Mouse (Mus musculus) liver, embryonic 11.5 days (tissue): Measurements from ENCODE around the gene H2-Oa. TPM values are rescaled to one million over a fixed set of nuclear protein-coding genes. Genes with fewer than 3 reads are reported as not detected.

Experiments
- ATAC-seq: fragments of 200-750 bp; cut with Nextera tagmentation; replicated peaks from 2 replicates; pipeline ENCODE4 v1.8.0; 2017; ENCODE audit warnings: moderate number of reproducible peaks, mild to moderate bottlenecking, moderate TSS enrichment, moderate library complexity; ENCODE audit not compliant: low FRiP score
- DNase-seq: peaks from one replicate; pipeline ENCODE4 v3.0.0-alpha.2; 2017; ENCODE audit warnings: low spot score
- H3K27ac ChIP-seq: fragments of 300-500 bp; sonication (generic); 2 replicates; pipeline ENCODE4 v1.5.1; 2014; ENCODE audit warnings: mild to moderate bottlenecking, low read depth, low read length, control low read depth
- H3K27me3 ChIP-seq: fragments of 300-500 bp; sonication (generic); replicated peaks from 2 replicates; pipeline ENCODE4 v1.6.1; 2014; ENCODE audit warnings: low read length, mixed read lengths; ENCODE audit not compliant: control insufficient read depth, insufficient read depth
- H3K36me3 ChIP-seq: fragments of 300-500 bp; sonication (generic); 2 replicates; pipeline ENCODE4 v1.6.1; 2014; ENCODE audit warnings: mild to moderate bottlenecking, low read length, moderate library complexity, mixed read lengths; ENCODE audit not compliant: control insufficient read depth, insufficient read depth
- H3K4me1 ChIP-seq: fragments of 300-500 bp; sonication (generic); replicated peaks from 2 replicates; pipeline ENCODE4 v1.6.1; 2014; ENCODE audit warnings: low read length, mixed read lengths; ENCODE audit not compliant: control insufficient read depth, insufficient read depth
- H3K4me2 ChIP-seq: fragments of 300-500 bp; sonication (generic); 2 replicates; pipeline ENCODE4 v1.6.1; 2014; ENCODE audit warnings: mild to moderate bottlenecking, control low read depth, moderate library complexity
- H3K4me3 ChIP-seq: fragments of 300-500 bp; sonication (generic); 2 replicates; pipeline ENCODE4 v1.5.1; 2014; ENCODE audit warnings: low read depth, low read length, control low read depth
- H3K9ac ChIP-seq: fragments of 300-500 bp; sonication (generic); 2 replicates; pipeline ENCODE4 v1.6.1; 2014; ENCODE audit warnings: low read depth, low read length, control low read depth
- H3K9me3 ChIP-seq: fragments of 300-500 bp; sonication (generic); 2 replicates; pipeline ENCODE4 v1.6.1; 2016; ENCODE audit warnings: low read length, inconsistent platforms, mixed read lengths; ENCODE audit not compliant: control insufficient read depth
- WGBS: fragments of 180-500 bp; shearing (Covaris S2); extraction: QIAGEN DNeasy Blood & Tissue Kit; methylation state at CpG from one replicate; pipeline ENCODE4 v1.1.7; 2014; 5-methylcytosine and 5-hydroxymethylcytosine counted together
- polyA plus RNA-seq: library from polyadenylated mRNA; unstranded; fragments of >200 nt; fragmentation: Nextera tagmentation; extraction: Ambion mirVana; gene quantifications from 2 replicates; pipeline ENCODE4 v1.2.1, GENCODE M21; 2014

Gene H2-Oa
- polyA plus RNA-seq, 1 experiment from 2014 or later, result 0.26 TPM

DNA sequence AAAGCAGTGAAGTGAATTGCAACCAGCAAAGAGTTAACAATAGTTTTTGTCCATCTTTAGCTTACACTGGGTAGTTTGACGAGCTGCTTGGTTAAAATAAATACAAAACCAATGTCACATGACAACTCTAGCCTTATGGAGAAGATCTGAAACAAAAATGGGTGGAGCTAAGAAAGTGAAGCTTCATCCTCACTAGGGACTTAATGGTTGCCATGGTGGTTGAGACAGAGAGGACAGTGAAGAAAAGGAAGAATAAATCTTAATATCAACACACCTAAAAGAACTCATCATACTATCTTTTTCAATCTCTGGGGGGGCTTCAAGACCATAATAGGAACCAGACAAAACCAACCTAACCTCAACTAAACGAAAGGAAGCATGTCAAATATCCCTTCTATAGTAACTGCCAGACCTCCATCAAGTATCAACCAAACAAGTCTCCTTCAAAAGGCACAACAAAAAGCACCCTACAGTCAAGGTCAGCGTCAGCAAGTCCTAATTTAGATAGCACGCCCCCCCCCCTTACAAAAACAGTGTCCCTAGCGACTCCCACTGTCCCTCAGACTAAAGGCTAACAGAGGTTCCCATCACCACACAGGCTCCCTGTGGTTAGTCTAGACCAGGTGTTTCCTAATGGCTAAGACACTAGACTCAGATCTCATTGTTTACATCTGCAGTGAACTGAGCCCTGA, 25.4 kb downstream of the H2-Oa start:
- Histone ChIP-seq H3K27ac (peak overlapping the region; percentile 100; the same call in 1 of the 2 replicates), H3K36me3 (peaks cover 63% of the 10 kb centered on the region), H3K4me1 (peaks cover 14% of the 10 kb centered on the region), H3K4me3 (peak overlapping the region; percentile 100), H3K4me2 (peak overlapping the region; percentile 97), H3K9ac (peak overlapping the region; percentile 97), H3K27me3 (no peaks in the 10 kb centered on the region), H3K9me3 (no peaks in the 10 kb centered on the region)
- WGBS, result 2% methylated on average over 5 of the region's 5 CpGs
- DNase-seq (no peak), ATAC-seq (no peak)

DNA sequence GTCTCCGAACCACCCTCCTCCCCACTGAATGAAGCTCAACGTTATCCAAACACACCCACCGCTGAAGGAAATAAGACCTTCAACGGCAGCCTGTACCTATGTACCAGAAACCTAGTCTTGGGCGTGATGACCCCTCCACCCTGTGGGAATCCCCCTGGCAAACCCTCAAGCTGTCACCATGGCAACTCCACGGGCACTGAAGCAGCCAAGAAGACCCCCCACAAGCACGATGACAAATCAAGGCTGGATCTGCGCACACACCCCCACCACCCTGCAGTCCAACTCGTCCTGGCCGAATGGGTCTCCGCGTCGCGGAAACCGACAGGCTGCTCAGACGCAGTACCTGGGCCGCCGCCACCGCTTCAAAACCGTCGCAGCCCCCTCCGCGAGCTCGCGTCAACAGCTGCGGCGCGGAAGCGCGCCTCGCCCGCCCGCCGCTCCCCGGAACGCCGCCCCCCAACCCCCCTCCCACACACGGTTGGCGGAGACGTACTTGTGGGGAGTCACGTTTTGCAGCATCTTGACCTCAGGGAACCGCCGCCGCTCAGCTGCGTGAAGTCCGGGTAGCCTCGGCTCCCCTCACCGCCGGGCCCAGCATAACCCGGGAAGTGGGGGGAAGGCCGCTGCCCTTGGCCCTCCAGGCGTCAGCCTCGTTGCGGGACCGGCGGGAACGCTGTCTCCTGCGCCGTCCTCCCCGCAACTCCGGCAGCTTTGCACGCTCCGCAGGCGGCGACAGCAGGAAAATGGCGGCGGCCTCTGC, 26.2 kb downstream of the H2-Oa start:
- peak overlapping the region; percentile 97 for H3K9ac ChIP-seq
- peak; percentile 55 for DNase-seq
- peak overlapping the region; percentile 97 for H3K4me2 ChIP-seq
- H3K27ac ChIP-seq, result peak overlapping the region; percentile 100
- peak overlapping the region; percentile 100 for H3K4me3 ChIP-seq
- H3K36me3 ChIP-seq, result peaks cover 56% of the 10 kb centered on the region
- peaks cover 15% of the 10 kb centered on the region for H3K4me1 ChIP-seq
- no peaks in the 10 kb centered on the region for H3K27me3 ChIP-seq
- ATAC-seq, result no peak
- WGBS, result under 1% methylated on average over 67 of the region's 67 CpGs
- no peaks in the 10 kb centered on the region for H3K9me3 ChIP-seq

DNA sequence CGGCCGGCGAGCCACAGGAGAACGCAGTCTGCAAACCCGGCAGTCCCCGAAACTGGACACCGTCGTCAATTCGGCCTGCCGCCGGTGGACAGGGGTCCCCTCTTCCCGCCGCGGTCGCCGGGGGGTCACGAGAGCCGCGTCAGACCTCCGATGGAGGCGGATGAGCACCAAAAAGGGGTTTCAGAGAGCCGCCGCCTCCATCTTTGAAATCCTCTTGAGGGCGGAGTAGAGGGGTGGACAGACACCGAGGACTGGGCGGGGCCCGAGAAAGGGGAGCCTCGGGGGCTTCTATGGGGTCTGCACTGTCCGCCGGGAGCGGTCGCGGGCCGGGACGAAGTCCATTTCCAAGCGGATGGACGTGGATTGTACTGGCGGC, 26.7 kb downstream of the H2-Oa start:
- Histone ChIP-seq H3K4me2 (peak overlapping the region; percentile 97), H3K4me1 (peaks cover 20% of the 10 kb centered on the region), H3K36me3 (peaks cover 50% of the 10 kb centered on the region)

DNA sequence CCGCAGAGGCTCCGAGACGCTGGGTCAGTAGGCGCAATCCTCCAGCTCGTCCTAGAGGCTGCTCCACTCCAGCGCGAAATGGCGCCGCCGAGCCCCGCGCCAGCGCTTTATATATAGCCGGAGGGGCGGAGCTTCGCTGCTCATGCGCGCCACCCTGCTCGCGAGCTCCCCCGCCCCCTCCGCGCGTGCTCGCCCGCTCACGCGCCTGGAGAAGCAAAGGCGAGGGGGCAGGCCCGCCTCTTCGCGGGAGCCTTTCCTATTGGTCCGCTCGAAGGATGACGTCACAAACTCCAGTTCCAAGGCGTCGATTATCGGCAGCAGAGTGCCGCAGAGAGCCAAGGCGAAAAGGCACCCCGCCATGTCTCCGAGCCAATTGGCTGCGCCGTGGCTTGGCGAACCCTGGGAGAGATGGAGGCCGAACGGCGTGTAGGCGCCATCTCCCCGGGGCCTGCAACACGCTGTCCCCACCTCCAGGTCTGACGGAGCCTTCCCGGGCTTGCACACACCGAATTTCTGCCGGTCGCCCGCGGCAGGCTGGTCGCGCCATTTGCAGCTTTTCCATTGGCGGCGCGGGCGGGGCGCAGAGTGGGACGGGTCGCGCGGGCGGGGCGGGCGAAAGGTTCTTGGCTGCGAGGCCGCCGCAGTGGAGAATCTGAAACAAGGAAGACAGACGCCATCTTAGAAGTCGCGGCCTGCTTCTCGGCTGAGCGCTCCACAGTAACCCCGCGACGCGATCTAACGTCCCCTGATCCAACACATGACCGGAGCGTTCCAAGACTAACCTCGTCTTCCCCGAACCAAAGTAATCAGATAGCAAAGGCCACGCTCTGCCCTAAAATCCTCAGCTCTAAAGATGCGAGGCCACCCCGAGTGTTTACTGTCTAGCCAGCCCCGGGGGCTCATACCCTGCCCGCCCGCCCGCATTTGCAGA, 27.4 kb downstream of the H2-Oa start, which contains the start of gene H2-DMa:
Gene H2-DMa, plus strand, starts transcription at position 293 of the 931 bp plus-strand sequence.
- H3K9me3 ChIP-seq, result no peaks in the 10 kb centered on the region
- H3K4me1 ChIP-seq, result peaks cover 23% of the 10 kb centered on the region
- WGBS, result 2% methylated on average over 96 of the region's 96 CpGs
- no peaks in the 10 kb centered on the region for H3K27me3 ChIP-seq
- H3K9ac ChIP-seq, result peak within 1 kb of the TSS; percentile 97
- peak within 1 kb of the TSS; percentile 100 for H3K4me3 ChIP-seq
- ATAC-seq (peak; percentile 73), DNase-seq (peak; percentile 96)
- peak within 1 kb of the TSS; percentile 97 for H3K4me2 ChIP-seq
- H3K27ac ChIP-seq, result peak within 1 kb of the TSS; percentile 100
- peaks cover 43% of the 10 kb centered on the region for H3K36me3 ChIP-seq

More for the DNA sequence above, 26.7 kb downstream of the H2-Oa start:
- H3K27ac ChIP-seq, result peak overlapping the region; percentile 100
- peak overlapping the region; percentile 97 for H3K9ac ChIP-seq
- DNase-seq (no peak), ATAC-seq (no peak; the same call in 1 of the 2 replicates)
- under 1% methylated on average over 38 of the region's 38 CpGs for WGBS
- H3K9me3 ChIP-seq, result no peaks in the 10 kb centered on the region
- H3K4me3 ChIP-seq, result peak overlapping the region; percentile 100
- H3K27me3 ChIP-seq, result no peaks in the 10 kb centered on the region

DNA sequence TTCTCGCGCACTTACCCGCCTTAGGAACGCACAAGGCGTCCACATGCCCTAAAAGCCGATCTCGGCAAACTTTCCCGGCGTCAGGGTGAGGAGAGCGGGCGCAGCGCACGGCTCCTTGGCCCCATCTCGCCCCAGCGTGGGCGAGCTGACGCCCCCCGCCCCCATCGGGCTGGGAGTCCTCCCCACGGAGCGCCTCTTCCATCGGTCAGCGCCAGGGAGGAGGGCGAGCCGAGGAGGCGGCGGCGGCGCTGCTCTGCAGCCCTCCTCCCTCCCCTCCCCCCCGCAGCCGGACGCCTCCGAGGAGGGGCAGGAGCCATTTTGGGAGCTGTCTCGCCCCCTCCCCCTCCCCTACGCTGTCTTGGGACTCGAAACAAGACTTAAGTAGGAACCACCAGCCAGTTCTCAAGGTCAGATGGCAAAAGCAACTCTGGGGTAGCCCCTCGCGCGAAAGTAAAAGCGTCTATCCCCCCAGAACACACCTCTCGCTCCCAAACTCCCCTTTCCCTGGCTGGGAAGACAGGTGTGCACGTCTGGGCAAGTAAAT, 28.1 kb downstream of the H2-Oa start:
- 0% methylated on average over 34 of the region's 42 CpGs for WGBS
- DNase-seq (peak; percentile 82), ATAC-seq (no peak; the same call in 1 of the 2 replicates)
- Histone ChIP-seq H3K4me2 (peak overlapping the region; percentile 97), H3K27ac (peak overlapping the region; percentile 100), H3K36me3 (peaks cover 36% of the 10 kb centered on the region), H3K4me3 (peak overlapping the region; percentile 100), H3K4me1 (peaks cover 26% of the 10 kb centered on the region), H3K9ac (peak overlapping the region; percentile 96), H3K9me3 (no peaks in the 10 kb centered on the region), H3K27me3 (no peaks in the 10 kb centered on the region)

DNA sequence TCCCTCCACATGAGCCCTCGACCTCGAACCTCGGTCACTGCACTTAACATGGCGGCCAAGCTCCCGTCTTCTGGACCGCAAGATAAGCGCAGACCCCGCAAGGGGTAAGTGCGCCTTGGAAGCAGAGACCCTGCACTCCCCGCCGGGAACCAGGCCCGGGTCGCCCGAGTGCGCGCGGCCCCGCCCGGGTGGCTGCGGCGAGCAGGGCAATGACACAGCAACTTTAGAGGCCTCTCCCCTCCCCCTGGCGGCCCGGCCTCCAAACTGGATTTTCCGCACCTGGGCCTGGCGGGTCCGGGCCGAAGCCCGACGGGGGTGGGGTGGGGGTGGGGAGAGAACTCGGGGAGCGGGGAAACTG, 28.7 kb downstream of the H2-Oa start:
- ATAC-seq, result peak; percentile 31

DNA sequence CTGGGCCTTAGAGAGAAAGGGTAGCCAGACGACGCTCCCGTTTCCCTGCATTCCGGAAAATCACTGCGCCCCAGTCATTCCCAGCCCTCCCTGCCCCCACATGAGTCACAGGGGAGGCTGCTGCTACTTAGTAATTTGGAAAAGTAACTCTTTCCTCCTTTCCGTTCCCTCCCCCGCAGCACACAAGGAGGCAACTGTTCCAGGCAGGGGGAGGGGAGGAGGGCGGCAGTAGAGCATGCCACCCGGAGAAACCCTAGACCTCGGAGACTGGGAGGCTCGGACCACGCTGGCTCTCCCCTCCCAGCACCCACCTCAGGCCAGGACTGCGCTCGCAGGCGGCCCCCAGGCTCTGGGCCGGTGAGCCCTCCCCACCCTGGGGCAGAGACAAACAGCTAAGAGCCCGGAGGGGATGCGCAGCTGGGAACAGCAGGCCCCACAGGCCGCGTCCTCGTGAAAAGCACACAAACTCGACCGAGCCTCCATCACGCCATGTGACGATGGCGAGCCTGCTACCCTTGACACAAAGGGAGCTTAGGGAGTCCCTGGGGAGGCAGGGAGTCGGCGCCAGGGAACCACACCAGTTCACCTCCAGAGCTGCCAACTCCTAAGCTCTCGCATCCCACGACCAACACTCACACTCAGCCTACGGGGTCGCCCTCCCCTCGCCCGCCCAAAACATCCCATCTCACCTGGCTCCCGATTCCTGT, 29.2 kb downstream of the H2-Oa start:
- Histone ChIP-seq H3K4me3 (peak overlapping the region; percentile 100), H3K4me2 (peak overlapping the region; percentile 97), H3K27me3 (no peaks in the 10 kb centered on the region), H3K9me3 (no peaks in the 10 kb centered on the region), H3K36me3 (peaks cover 26% of the 10 kb centered on the region), H3K27ac (peak overlapping the region; percentile 100), H3K4me1 (peaks cover 23% of the 10 kb centered on the region), H3K9ac (peak overlapping the region; percentile 96)
- ATAC-seq (0 out of 2 replicates have a peak, but pooled peaks have one; percentile 5), DNase-seq (peak; percentile 88)
- WGBS, result under 1% methylated on average over 30 of the region's 35 CpGs

More for the DNA sequence above, 28.7 kb downstream of the H2-Oa start:
- H3K4me2 ChIP-seq, result peak overlapping the region; percentile 97
- no peaks in the 10 kb centered on the region for H3K9me3 ChIP-seq
- DNase-seq, result no peak
- H3K27ac ChIP-seq, result peak overlapping the region; percentile 100
- peak overlapping the region; percentile 96 for H3K9ac ChIP-seq
- peaks cover 31% of the 10 kb centered on the region for H3K36me3 ChIP-seq
- peaks cover 25% of the 10 kb centered on the region for H3K4me1 ChIP-seq
- peak overlapping the region; percentile 100 for H3K4me3 ChIP-seq
- under 1% methylated on average over 31 of the region's 31 CpGs for WGBS
- no peaks in the 10 kb centered on the region for H3K27me3 ChIP-seq
